Mouse (Mus musculus): Measurements from ENCODE around the gene Zfp804a. TPM values are rescaled to one million over a fixed set of nuclear protein-coding genes. Genes with fewer than 3 reads are reported as not detected.
A peak's percentile ranks its signal among the peaks of the same experiment; 100 is the strongest.

Zfp804a gene
- 0.33 and 0.41 TPM in 2 replicates for polyA plus RNA-seq (2015; fragmentation: Nextera tagmentation; extraction: Ambion mirVana)

DNA sequence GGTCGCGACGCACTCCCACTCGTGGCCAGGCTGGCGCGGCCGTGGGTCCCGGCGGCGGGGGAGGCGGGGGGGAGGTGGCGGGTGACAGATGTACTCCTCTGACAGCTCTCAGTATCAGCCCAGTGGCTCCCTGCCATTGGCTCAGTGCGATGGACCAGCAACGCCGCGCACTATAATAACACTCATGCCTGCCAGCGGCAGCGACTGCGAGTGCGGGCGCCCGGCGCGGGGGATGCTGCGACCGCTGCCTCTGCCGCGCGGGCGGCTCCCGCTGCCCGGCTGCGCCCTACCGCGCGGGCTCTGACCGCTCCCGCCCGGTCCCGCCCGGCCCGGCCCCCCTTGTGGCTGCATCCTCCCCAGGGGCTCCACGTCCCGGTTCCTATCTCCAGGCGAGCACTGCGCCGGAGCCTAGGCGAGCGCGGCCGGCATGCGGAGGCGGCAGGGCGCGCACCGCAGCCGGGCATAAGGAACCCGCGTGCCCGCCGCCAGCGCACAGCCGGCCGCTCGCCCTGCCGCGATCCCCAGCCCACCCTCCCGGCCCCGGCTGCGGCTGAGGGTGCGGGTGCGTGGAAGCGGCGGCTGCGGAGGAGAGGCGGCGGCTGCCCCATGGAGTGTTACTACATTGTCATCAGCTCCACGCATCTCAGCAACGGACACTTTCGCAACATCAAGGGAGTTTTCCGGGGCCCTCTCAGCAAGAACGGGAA lies at the start of gene Zfp804a:
Gene Zfp804a (plus strand): TSS at position 38 of the 707 bp plus-strand sequence.
- no peaks in the 10 kb centered on the region for H3K36me3 ChIP-seq
- no peak for ATAC-seq (ENCODE audit: extremely low read depth, insufficient number of reproducible peaks, low FRiP score, low TSS enrichment)
- H3K4me3 ChIP-seq = peak within 1 kb of the TSS; percentile 78
- H3K9me3 ChIP-seq = no peaks in the 10 kb centered on the region
- H3K27ac ChIP-seq (replicated peaks) = no peak within 1 kb of the TSS
- H3K4me1 ChIP-seq = peaks cover 11% of the 10 kb centered on the region
- H3K9ac ChIP-seq = peak within 1 kb of the TSS; percentile 82
- H3K4me2 ChIP-seq = peak within 1 kb of the TSS; percentile 97
- H3K27me3 ChIP-seq (replicated peaks) = peaks cover 30% of the 10 kb centered on the region
- WGBS = 1% methylated on average over 82 of the region's 82 CpGs

GRCm38 (mm10) chr2:82051635-82052034 lies 1.4 kb upstream of the Zfp804a start:
- Histone ChIP-seq H3K4me3 (no peak overlapping the region), H3K9ac (no peak overlapping the region), H3K36me3 (no peaks in the 10 kb centered on the region), H3K4me1 (peaks cover 11% of the 10 kb centered on the region), H3K27me3 (replicated peaks) (peaks cover 30% of the 10 kb centered on the region), H3K4me2 (peak overlapping the region; percentile 97; the same call in 1 of the 2 replicates), H3K27ac (replicated peaks) (no peak overlapping the region), H3K9me3 (no peaks in the 10 kb centered on the region)
- no peak for ATAC-seq (ENCODE audit: extremely low read depth, insufficient number of reproducible peaks, low FRiP score, low TSS enrichment)
- 66% methylated on average over 4 of the region's 4 CpGs for WGBS

GRCm38 (mm10) chr2:82052338-82053184 lies 461 bp upstream of the Zfp804a start:
- Histone ChIP-seq H3K36me3 (no peaks in the 10 kb centered on the region), H3K27me3 (replicated peaks) (peaks cover 30% of the 10 kb centered on the region), H3K9me3 (no peaks in the 10 kb centered on the region), H3K27ac (replicated peaks) (no peak overlapping the region), H3K4me3 (peak overlapping the region; percentile 78), H3K4me1 (peaks cover 11% of the 10 kb centered on the region), H3K4me2 (peak overlapping the region; percentile 97), H3K9ac (peak overlapping the region; percentile 82)
- no peak for ATAC-seq (ENCODE audit: extremely low read depth, insufficient number of reproducible peaks, low FRiP score, low TSS enrichment)
- WGBS = 3% methylated on average over 33 of the region's 34 CpGs

DNA sequence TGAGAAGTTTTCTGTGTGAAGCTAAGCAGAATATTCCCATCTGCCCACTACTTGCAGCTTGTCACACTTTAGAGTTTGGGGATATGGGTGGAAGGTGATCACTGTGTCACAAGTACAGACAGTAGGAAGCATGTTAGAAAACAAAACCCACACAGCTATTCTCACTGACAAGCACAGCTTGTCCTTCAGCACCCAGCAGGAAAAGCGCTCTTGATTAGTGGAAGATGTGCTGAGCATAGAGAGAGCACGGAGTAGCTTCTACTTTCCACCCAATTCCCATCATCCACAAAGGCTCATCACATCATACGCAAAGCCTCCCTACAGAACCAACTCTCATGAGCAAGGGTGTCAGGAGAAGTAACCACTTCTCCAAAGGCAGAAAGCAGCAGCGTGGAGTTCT lies 1.4 kb downstream of the Zfp804a start:
- Histone ChIP-seq H3K4me1 (peaks cover 11% of the 10 kb centered on the region), H3K4me3 (peak overlapping the region; percentile 78), H3K27ac (replicated peaks) (no peak overlapping the region), H3K9ac (peak overlapping the region; percentile 82), H3K4me2 (peak overlapping the region; percentile 97), H3K27me3 (replicated peaks) (peaks cover 30% of the 10 kb centered on the region), H3K9me3 (no peaks in the 10 kb centered on the region), H3K36me3 (no peaks in the 10 kb centered on the region)
- 49% methylated on average over 4 of the region's 4 CpGs for WGBS
- ATAC-seq (ENCODE audit: extremely low read depth, insufficient number of reproducible peaks, low FRiP score, low TSS enrichment) = no peak

GRCm38 (mm10) chr2:82064671-82065070 lies 11.6 kb downstream of the Zfp804a start:
- Histone ChIP-seq H3K4me3 (no peak overlapping the region), H3K4me1 (no peaks in the 10 kb centered on the region), H3K36me3 (no peaks in the 10 kb centered on the region), H3K4me2 (no peak overlapping the region), H3K27ac (replicated peaks) (no peak overlapping the region), H3K27me3 (replicated peaks) (no peaks in the 10 kb centered on the region), H3K9ac (no peak overlapping the region), H3K9me3 (no peaks in the 10 kb centered on the region)
- ATAC-seq (ENCODE audit: extremely low read depth, insufficient number of reproducible peaks, low FRiP score, low TSS enrichment) = no peak
- WGBS = 22% methylated on average over 5 of the region's 5 CpGs

DNA sequence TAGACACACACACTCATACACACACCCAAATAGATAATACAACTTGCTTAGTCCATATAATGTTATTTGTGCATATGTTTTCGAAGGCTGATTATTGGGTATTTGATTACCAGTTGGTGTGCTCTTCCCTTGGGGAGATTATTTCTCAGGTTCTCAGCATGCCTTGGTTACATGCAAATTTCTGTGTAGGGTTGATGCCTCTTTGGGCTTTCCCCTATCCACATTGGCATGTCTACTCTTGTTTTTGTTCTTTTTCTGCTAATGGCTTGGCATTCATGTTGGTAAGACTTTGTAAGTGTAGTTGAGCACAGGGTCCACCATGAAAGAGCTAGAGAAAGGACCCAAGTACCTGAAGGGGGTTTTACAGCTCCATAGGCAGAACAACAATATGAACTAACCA lies 14.9 kb downstream of the Zfp804a start:
- no peaks in the 10 kb centered on the region for H3K36me3 ChIP-seq
- no peak overlapping the region for H3K4me2 ChIP-seq
- H3K4me3 ChIP-seq = no peak overlapping the region
- WGBS = 92% methylated on average over 1 of the region's 1 CpGs
- no peak for ATAC-seq (ENCODE audit: extremely low read depth, insufficient number of reproducible peaks, low FRiP score, low TSS enrichment)
- no peak overlapping the region for H3K9ac ChIP-seq
- no peak overlapping the region for H3K27ac ChIP-seq (replicated peaks)
- H3K4me1 ChIP-seq = no peaks in the 10 kb centered on the region
- H3K9me3 ChIP-seq = no peaks in the 10 kb centered on the region
- no peaks in the 10 kb centered on the region for H3K27me3 ChIP-seq (replicated peaks)

GRCm38 (mm10) chr2:82069172-82069571 lies 16.1 kb downstream of the Zfp804a start:
- Histone ChIP-seq H3K4me2 (no peak overlapping the region), H3K9me3 (no peaks in the 10 kb centered on the region), H3K9ac (no peak overlapping the region), H3K27me3 (replicated peaks) (no peaks in the 10 kb centered on the region), H3K4me1 (no peaks in the 10 kb centered on the region), H3K4me3 (no peak overlapping the region), H3K36me3 (no peaks in the 10 kb centered on the region), H3K27ac (replicated peaks) (no peak overlapping the region)
- 44% methylated on average over 1 of the region's 1 CpGs for WGBS
- no peak for ATAC-seq (ENCODE audit: extremely low read depth, insufficient number of reproducible peaks, low FRiP score, low TSS enrichment)

- H3K36me3 ChIP-seq = no peaks in the 10 kb centered on the region
- H3K27ac ChIP-seq (replicated peaks) = no peak overlapping the region
- H3K4me3 ChIP-seq = no peak overlapping the region
- no peaks in the 10 kb centered on the region for H3K4me1 ChIP-seq
- no peaks in the 10 kb centered on the region for H3K9me3 ChIP-seq
- ATAC-seq (ENCODE audit: extremely low read depth, insufficient number of reproducible peaks, low FRiP score, low TSS enrichment) = no peak
- no peak overlapping the region for H3K9ac ChIP-seq
- no peak overlapping the region for H3K4me2 ChIP-seq
- no peaks in the 10 kb centered on the region for H3K27me3 ChIP-seq (replicated peaks)
- 74% methylated on average over 3 of the region's 3 CpGs for WGBS
Measured at GRCm38 (mm10) chr2:82076883-82077282, 23.9 kb downstream of the Zfp804a start.

DNA sequence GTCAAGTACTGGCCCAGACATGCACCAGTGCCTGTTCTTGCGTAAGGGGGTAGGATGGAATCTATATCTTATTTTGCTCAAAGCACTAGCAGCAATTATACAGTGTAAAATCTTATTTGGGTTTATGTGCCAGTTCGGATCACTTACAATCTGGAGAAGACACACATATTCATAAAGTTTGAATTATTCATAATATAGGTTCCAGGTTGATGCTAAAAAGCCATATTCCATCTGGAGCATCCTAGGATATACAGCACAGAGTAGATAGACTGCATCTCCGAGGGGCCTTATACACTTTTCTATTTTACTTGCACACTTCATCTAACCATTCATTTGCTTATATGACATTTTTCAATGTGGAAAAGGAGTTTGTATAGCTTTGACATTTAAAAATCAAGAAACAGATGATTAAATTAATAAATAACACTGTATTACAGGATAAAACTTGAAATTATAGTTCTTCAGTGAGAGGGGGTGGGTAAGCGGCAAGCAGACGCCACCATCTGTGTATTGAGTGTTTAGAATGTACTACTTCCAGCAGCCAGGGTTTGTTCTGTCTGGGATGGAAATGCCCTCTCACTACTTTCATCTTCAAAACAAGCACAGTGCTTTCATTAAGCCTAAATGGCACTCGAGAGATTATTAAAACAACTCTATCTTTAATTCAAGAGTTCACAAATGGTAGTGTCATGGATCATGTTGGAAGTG lies 25.4 kb downstream of the Zfp804a start:
- no peak overlapping the region for H3K9ac ChIP-seq
- H3K27ac ChIP-seq (replicated peaks) = no peak overlapping the region
- no peak for ATAC-seq (ENCODE audit: extremely low read depth, insufficient number of reproducible peaks, low FRiP score, low TSS enrichment)
- no peak overlapping the region for H3K4me2 ChIP-seq
- no peaks in the 10 kb centered on the region for H3K36me3 ChIP-seq
- H3K27me3 ChIP-seq (replicated peaks) = no peaks in the 10 kb centered on the region
- no peaks in the 10 kb centered on the region for H3K9me3 ChIP-seq
- WGBS = 75% methylated on average over 6 of the region's 6 CpGs
- no peaks in the 10 kb centered on the region for H3K4me1 ChIP-seq
- no peak overlapping the region for H3K4me3 ChIP-seq

DNA sequence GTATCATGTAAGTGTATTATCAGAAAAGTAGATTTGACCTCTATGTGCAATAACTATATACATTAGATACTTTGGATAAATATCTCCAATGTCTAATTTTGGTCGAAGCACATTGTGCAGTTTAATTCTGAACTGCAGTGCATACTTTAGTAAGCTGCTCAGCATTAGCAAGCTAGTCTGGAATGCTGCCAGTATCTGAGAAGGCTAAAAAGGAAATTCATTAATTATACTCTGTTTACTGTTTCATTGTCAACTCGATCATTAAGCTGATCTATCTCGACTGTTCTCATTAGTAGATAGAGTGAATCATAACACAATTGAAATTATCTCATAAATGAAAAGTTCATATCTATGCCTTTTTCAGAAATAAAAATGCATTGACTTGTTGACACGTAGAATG lies 27.7 kb downstream of the Zfp804a start:
- no peak overlapping the region for H3K9ac ChIP-seq
- no peak for ATAC-seq (ENCODE audit: extremely low read depth, insufficient number of reproducible peaks, low FRiP score, low TSS enrichment)
- 58% methylated on average over 4 of the region's 4 CpGs for WGBS

DNA sequence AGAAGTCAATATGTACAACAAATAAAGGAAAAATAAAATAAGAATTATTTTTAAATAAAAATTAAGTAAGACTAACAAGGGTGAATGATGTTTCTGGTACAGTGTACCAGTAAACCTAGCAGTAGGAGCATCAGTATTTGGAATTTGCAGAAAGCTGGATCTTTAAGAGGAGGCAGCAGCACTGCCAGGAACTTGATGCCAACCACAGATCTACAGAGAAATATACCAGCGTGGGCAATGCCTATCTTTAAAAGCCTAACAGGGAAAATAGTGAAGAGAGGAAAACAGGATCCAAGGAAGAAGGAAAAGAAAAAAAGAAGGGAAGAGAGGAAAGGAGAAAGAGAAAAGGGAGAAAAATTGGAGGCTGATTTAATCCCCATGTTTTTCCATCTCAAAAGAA lies 60.1 kb downstream of the Zfp804a start:
- WGBS = 63% methylated on average over 1 of the region's 1 CpGs
- no peak for ATAC-seq (ENCODE audit: extremely low read depth, insufficient number of reproducible peaks, low FRiP score, low TSS enrichment)

More for the DNA sequence above, 27.7 kb downstream of the Zfp804a start:
- H3K4me3 ChIP-seq = no peak overlapping the region
- H3K4me2 ChIP-seq = no peak overlapping the region
- no peaks in the 10 kb centered on the region for H3K27me3 ChIP-seq (replicated peaks)
- no peaks in the 10 kb centered on the region for H3K9me3 ChIP-seq
- no peaks in the 10 kb centered on the region for H3K4me1 ChIP-seq
- H3K27ac ChIP-seq (replicated peaks) = no peak overlapping the region
- H3K36me3 ChIP-seq = no peaks in the 10 kb centered on the region

More for the DNA sequence above, 60.1 kb downstream of the Zfp804a start:
- Histone ChIP-seq H3K27me3 (replicated peaks) (no peaks in the 10 kb centered on the region), H3K27ac (replicated peaks) (no peak overlapping the region), H3K36me3 (no peaks in the 10 kb centered on the region), H3K9ac (no peak overlapping the region), H3K4me1 (no peaks in the 10 kb centered on the region), H3K9me3 (no peaks in the 10 kb centered on the region), H3K4me3 (no peak overlapping the region), H3K4me2 (no peak overlapping the region)
